Mouse (Mus musculus) midbrain, embryonic 16.5 days (tissue): ENCODE results near the gene Spats2l. TPM values are rescaled to one million over a fixed set of nuclear protein-coding genes. Genes with fewer than 3 reads are reported as not detected.

Experiments used
- ATAC-seq: fragments of 200-750 bp; cut with Nextera tagmentation; 2 replicates; pipeline ENCODE4 v1.8.0; 2017; ENCODE audit warnings: moderate TSS enrichment
- H3K27ac ChIP-seq: fragments of 300-500 bp; sonication (generic); 2 replicates; pipeline ENCODE4 v1.5.1; 2014; ENCODE audit warnings: mild to moderate bottlenecking, low read length, mixed read lengths
- H3K27me3 ChIP-seq: fragments of 300-500 bp; sonication (generic); 2 replicates; pipeline ENCODE4 v1.6.1; 2014; ENCODE audit warnings: low read depth, low read length, mixed read lengths; ENCODE audit not compliant: control insufficient read depth, insufficient read depth
- H3K36me3 ChIP-seq: fragments of 300-500 bp; sonication (generic); 2 replicates; pipeline ENCODE4 v1.6.1; 2014; ENCODE audit warnings: mild to moderate bottlenecking, low read length, moderate library complexity, mixed read lengths; ENCODE audit not compliant: control insufficient read depth, insufficient read depth
- H3K4me1 ChIP-seq: fragments of 300-500 bp; sonication (generic); 2 replicates; pipeline ENCODE4 v1.6.1; 2014; ENCODE audit warnings: mild to moderate bottlenecking, low read length, mixed read lengths; ENCODE audit not compliant: control insufficient read depth, insufficient read depth
- H3K4me2 ChIP-seq: fragments of 300-500 bp; sonication (generic); 2 replicates; pipeline ENCODE4 v1.6.1; 2014; ENCODE audit warnings: mild to moderate bottlenecking, low read length, mixed read lengths
- H3K4me3 ChIP-seq: fragments of 300-500 bp; sonication (generic); 2 replicates; pipeline ENCODE4 v1.5.1; 2014; ENCODE audit warnings: low read depth, mild to moderate bottlenecking, low read length, moderate library complexity, mixed read lengths
- H3K9ac ChIP-seq: fragments of 300-500 bp; sonication (generic); 2 replicates; pipeline ENCODE4 v1.6.1; 2014; ENCODE audit warnings: low read depth, low read length, mixed read lengths
- H3K9me3 ChIP-seq: fragments of 300-500 bp; sonication (generic); replicated peaks from 2 replicates; pipeline ENCODE4 v1.6.1; 2014; ENCODE audit warnings: mild to moderate bottlenecking, low read length, mixed read lengths; ENCODE audit not compliant: control insufficient read depth, poor library complexity, severe bottlenecking
- WGBS: fragments of 180-500 bp; shearing (Covaris S2); extraction: QIAGEN DNeasy Blood & Tissue Kit; methylation state at CpG from one replicate; pipeline ENCODE4 v1.1.7; 2014; 5-methylcytosine and 5-hydroxymethylcytosine counted together
- polyA plus RNA-seq: library from polyadenylated mRNA; unstranded; fragments of >200 nt; fragmentation: Nextera tagmentation; extraction: Ambion mirVana; gene quantifications from 2 replicates; pipeline ENCODE4 v1.2.1, GENCODE M21; 2015

Spats2l gene
- polyA plus RNA-seq, 1 experiment from 2014 or later = 88.7 TPM

DNA sequence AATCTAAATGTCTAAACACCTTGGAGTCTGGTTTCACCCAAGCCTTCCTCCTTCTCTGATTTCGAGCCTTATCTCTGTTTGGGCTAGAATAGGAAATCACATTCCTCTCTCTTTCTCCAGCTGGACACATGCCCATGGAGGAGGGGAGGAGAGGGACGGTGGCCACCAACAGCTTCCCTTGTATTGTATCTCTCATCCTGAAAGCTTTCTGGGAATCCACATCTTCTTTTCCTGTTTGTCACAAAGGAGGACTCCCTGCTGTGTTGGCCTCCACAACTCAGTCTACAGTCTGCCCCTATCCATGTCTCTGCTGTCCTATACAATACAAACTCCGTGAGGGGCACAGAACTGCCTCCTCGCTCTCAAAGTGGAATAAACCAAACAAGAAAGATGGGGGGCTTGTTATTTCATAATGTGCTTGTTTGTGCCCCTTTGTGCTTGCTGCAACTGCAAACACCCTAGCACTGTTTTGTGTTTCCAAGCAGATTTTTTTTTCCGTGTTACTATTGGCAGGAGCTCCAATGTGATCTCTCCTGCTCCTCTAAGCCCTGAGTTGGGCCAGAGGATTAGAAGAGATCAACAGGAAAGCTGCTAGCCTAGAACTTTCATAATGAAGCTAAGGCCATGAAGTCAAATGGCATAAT is 116.4 kb downstream of the Spats2l start:
- 0 out of 2 replicates have a peak overlapping the region, but pooled peaks have one; percentile 2 for H3K27ac ChIP-seq
- 8% methylated on average over 5 of the region's 5 CpGs for WGBS

GRCm38 (mm10) chr1:57890903-57891267 is 116.9 kb downstream of the Spats2l start:
- Histone ChIP-seq H3K27ac (0 out of 2 replicates have a peak overlapping the region, but pooled peaks have one; percentile 2), H3K36me3 (0 out of 2 replicates have a peak, but pooled peaks cover under 1% of the 10 kb centered on the region), H3K4me3 (no peak overlapping the region), H3K4me1 (peaks cover 2% of the 10 kb centered on the region; the same call in 1 of the 2 replicates), H3K9me3 (no peaks in the 10 kb centered on the region), H3K4me2 (no peak overlapping the region), H3K27me3 (no peaks in the 10 kb centered on the region), H3K9ac (no peak overlapping the region)
- WGBS = 66% methylated on average over 8 of the region's 8 CpGs
- no peak for ATAC-seq

More for the DNA sequence above, 116.4 kb downstream of the Spats2l start:
- Histone ChIP-seq H3K9ac (no peak overlapping the region), H3K27me3 (no peaks in the 10 kb centered on the region), H3K4me2 (no peak overlapping the region), H3K9me3 (no peaks in the 10 kb centered on the region), H3K4me1 (peaks cover 2% of the 10 kb centered on the region; the same call in 1 of the 2 replicates), H3K4me3 (no peak overlapping the region), H3K36me3 (0 out of 2 replicates have a peak, but pooled peaks cover 3% of the 10 kb centered on the region)
- peak; percentile 76 for ATAC-seq

DNA sequence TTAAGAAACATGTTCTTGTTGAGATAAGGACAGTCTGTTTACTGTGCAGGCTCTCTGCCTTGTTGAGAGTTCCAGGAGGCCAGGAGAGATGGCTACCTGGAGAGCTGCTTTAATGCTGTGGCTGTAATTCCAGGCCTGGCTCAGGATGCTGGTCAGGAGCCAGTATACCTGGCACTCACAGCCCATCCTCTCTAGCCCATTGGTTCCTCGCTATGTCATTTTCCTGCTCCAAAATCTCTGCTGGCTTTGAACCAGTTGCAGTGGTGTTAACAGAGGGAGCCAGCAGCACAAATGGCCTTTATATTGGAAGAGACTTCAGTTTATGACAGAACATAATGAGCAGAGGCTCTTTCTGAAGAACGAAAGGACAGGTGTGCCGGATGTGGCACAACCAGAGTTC is 127.5 kb downstream of the Spats2l start:
- no peak overlapping the region for H3K4me2 ChIP-seq
- H3K27ac ChIP-seq = no peak overlapping the region
- H3K9me3 ChIP-seq = no peaks in the 10 kb centered on the region
- WGBS = 93% methylated on average over 3 of the region's 3 CpGs
- no peak overlapping the region for H3K9ac ChIP-seq
- no peaks in the 10 kb centered on the region for H3K4me1 ChIP-seq
- H3K36me3 ChIP-seq = peaks cover 10% of the 10 kb centered on the region
- ATAC-seq = no peak
- H3K4me3 ChIP-seq = no peak overlapping the region
- no peaks in the 10 kb centered on the region for H3K27me3 ChIP-seq

- peaks cover 12% of the 10 kb centered on the region for H3K36me3 ChIP-seq
- 61% methylated on average over 7 of the region's 7 CpGs for WGBS
These were observed 129.8 kb downstream of the Spats2l start for GRCm38 (mm10) chr1:57903793-57904192.

DNA sequence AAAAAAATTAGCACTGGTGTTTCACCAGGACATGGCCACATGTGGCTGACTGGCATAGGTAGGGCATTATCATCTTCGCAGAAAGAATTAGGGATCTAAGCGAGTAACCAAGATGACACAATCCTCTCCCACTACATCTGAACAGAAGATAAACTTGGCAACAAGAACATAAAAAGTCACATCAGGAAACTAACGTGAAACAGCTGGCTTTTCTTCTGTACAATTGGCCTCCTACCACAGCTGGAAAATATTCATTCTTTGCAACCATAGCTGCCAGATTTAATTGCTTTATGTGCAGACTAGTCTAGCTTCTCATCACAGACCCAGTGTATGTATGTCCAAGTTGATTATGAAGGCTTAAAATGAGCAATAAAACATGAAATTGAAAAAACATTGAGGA is 131.9 kb downstream of the Spats2l start:
- WGBS = 84% methylated on average over 3 of the region's 3 CpGs
- Histone ChIP-seq H3K27me3 (no peaks in the 10 kb centered on the region), H3K27ac (no peak overlapping the region), H3K4me2 (no peak overlapping the region), H3K4me3 (no peak overlapping the region), H3K36me3 (peaks cover 12% of the 10 kb centered on the region), H3K9ac (no peak overlapping the region), H3K9me3 (no peaks in the 10 kb centered on the region), H3K4me1 (no peaks in the 10 kb centered on the region)
- ATAC-seq = no peak

More at GRCm38 (mm10) chr1:57903793-57904192, 129.8 kb downstream of the Spats2l start:
- no peak overlapping the region for H3K27ac ChIP-seq
- H3K4me3 ChIP-seq = no peak overlapping the region
- H3K9me3 ChIP-seq = no peaks in the 10 kb centered on the region
- H3K27me3 ChIP-seq = no peaks in the 10 kb centered on the region
- no peak overlapping the region for H3K4me2 ChIP-seq
- no peak for ATAC-seq
- no peaks in the 10 kb centered on the region for H3K4me1 ChIP-seq
- H3K9ac ChIP-seq = no peak overlapping the region

DNA sequence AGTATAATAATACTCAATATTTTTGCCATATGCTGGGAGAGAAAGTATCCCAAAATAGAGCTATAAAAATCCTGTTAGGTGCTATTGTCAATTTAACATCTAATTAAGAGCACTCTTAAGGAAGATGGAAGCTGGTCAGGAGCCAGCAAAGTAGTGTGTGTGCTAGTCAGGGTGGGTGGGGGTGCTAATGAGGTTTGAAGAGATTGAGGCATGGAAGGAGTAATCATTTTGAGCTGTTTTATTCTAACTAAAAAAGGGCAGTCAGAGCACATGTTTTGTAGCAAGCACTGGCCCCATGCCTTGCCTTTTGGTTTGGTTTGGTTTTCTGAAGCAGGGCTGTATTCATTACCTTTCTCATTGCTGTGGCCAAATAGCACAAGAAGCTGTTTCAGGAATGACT is 132.3 kb downstream of the Spats2l start:
- H3K36me3 ChIP-seq = peaks cover 11% of the 10 kb centered on the region
- H3K4me1 ChIP-seq = no peaks in the 10 kb centered on the region
- no peak for ATAC-seq
- H3K4me3 ChIP-seq = no peak overlapping the region
- H3K9ac ChIP-seq = no peak overlapping the region
- no peaks in the 10 kb centered on the region for H3K27me3 ChIP-seq
- no peak overlapping the region for H3K4me2 ChIP-seq
- H3K9me3 ChIP-seq = no peaks in the 10 kb centered on the region
- no peak overlapping the region for H3K27ac ChIP-seq

GRCm38 (mm10) chr1:57911561-57911960 is 137.6 kb downstream of the Spats2l start:
- H3K4me1 ChIP-seq = no peaks in the 10 kb centered on the region
- no peak overlapping the region for H3K4me2 ChIP-seq
- H3K27me3 ChIP-seq = no peaks in the 10 kb centered on the region
- H3K36me3 ChIP-seq = peaks cover 5% of the 10 kb centered on the region; the same call in 1 of the 2 replicates
- no peak overlapping the region for H3K9ac ChIP-seq
- H3K4me3 ChIP-seq = no peak overlapping the region
- 85% methylated on average over 6 of the region's 6 CpGs for WGBS
- no peak for ATAC-seq
- no peaks in the 10 kb centered on the region for H3K9me3 ChIP-seq
- H3K27ac ChIP-seq = no peak overlapping the region

- Histone ChIP-seq H3K9me3 (no peaks in the 10 kb centered on the region), H3K36me3 (no peaks in the 10 kb centered on the region), H3K4me2 (no peak overlapping the region), H3K27ac (no peak overlapping the region), H3K4me3 (no peak overlapping the region), H3K4me1 (no peaks in the 10 kb centered on the region), H3K9ac (no peak overlapping the region), H3K27me3 (no peaks in the 10 kb centered on the region)
- ATAC-seq = no peak
- 90% methylated on average over 5 of the region's 5 CpGs for WGBS
These were observed 143.4 kb downstream of the Spats2l start for GRCm38 (mm10) chr1:57917342-57917741.

DNA sequence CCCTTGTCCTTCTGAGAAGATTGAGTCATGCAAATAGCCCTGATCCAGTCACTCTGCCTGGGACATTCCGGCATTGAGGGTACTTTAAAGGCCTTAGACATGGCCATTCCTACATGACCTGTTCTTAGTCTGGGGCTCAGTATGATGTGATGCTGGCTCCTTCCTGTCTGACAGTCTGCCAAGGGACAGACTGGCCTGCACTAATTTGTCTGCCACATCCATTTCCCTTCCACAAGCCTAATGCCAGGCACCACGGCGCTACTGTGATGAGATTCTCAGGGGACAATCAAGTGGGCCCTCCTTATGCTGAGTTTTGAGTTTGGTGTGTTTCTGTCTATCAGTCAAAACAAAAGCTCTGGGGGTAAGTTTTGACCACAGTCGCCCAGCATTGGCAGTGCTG is 144.6 kb downstream of the Spats2l start:
- no peak for ATAC-seq
- 79% methylated on average over 4 of the region's 4 CpGs for WGBS
- H3K36me3 ChIP-seq = peaks cover 5% of the 10 kb centered on the region; the same call in 1 of the 2 replicates
- no peak overlapping the region for H3K9ac ChIP-seq
- H3K9me3 ChIP-seq = no peaks in the 10 kb centered on the region
- no peak overlapping the region for H3K27ac ChIP-seq
- no peak overlapping the region for H3K4me2 ChIP-seq
- H3K4me3 ChIP-seq = no peak overlapping the region
- H3K4me1 ChIP-seq = no peaks in the 10 kb centered on the region
- no peaks in the 10 kb centered on the region for H3K27me3 ChIP-seq
